Mouse (Mus musculus): ENCODE measurements at regions not wholly inside any gene's neighbourhood (a gene's known extent, or its start where the extent isn't known, plus 50 kb on each side); places are given as distances from the start of the nearest gene placed in this dataset.
"Not testable (repeated sequence)": the region's sequence is repeated elsewhere in the genome, so short reads cannot be mapped to it uniquely, and the experiment has no call there.

GRCm38 (mm10) chr14:86150329-86150866 is 990.6 kb downstream of the Diaph3 start:
- no peak overlapping the region for H3K9ac ChIP-seq
- H3K4me3 ChIP-seq: no peak overlapping the region
- no peaks in the 10 kb centered on the region for H3K9me3 ChIP-seq (replicated peaks)
- H3K4me2 ChIP-seq: no peak overlapping the region
- no peak overlapping the region for H3K27ac ChIP-seq
- no peak for ATAC-seq
- WGBS: 97% methylated on average over 3 of the region's 3 CpGs
- no peaks in the 10 kb centered on the region for H3K4me1 ChIP-seq
- no peaks in the 10 kb centered on the region for H3K36me3 ChIP-seq (ENCODE audit: poor library complexity, severe bottlenecking)
- H3K27me3 ChIP-seq: no peaks in the 10 kb centered on the region

- 36% methylated on average over 4 of the region's 4 CpGs for WGBS
Observed at GRCm38 (mm10) chr14:86115254-86116057, 1025.6 kb downstream of the Diaph3 start.

GRCm38 (mm10) chr14:86101497-86101896 is 1039.5 kb downstream of the Diaph3 start:
- Histone ChIP-seq H3K9me3 (replicated peaks) (no peaks in the 10 kb centered on the region), H3K4me2 (no peak overlapping the region), H3K27ac (no peak overlapping the region), H3K27me3 (no peaks in the 10 kb centered on the region), H3K36me3 (ENCODE audit: poor library complexity, severe bottlenecking) (no peaks in the 10 kb centered on the region), H3K4me1 (no peaks in the 10 kb centered on the region), H3K4me3 (no peak overlapping the region), H3K9ac (no peak overlapping the region)
- no peak for ATAC-seq
- WGBS: 89% methylated on average over 1 of the region's 1 CpGs

More at GRCm38 (mm10) chr14:86115254-86116057, 1025.6 kb downstream of the Diaph3 start:
- Histone ChIP-seq H3K4me3 (no peak overlapping the region), H3K27ac (no peak overlapping the region), H3K36me3 (ENCODE audit: poor library complexity, severe bottlenecking) (no peaks in the 10 kb centered on the region), H3K9me3 (replicated peaks) (no peaks in the 10 kb centered on the region), H3K4me2 (no peak overlapping the region), H3K27me3 (no peaks in the 10 kb centered on the region), H3K4me1 (no peaks in the 10 kb centered on the region), H3K9ac (no peak overlapping the region)
- no peak for ATAC-seq

GRCm38 (mm10) chr14:86070313-86071100 is 1070.5 kb downstream of the Diaph3 start:
- Histone ChIP-seq H3K27me3 (no peaks in the 10 kb centered on the region), H3K4me3 (no peak overlapping the region), H3K9ac (no peak overlapping the region), H3K36me3 (ENCODE audit: poor library complexity, severe bottlenecking) (no peaks in the 10 kb centered on the region), H3K9me3 (replicated peaks) (no peaks in the 10 kb centered on the region), H3K4me1 (no peaks in the 10 kb centered on the region), H3K4me2 (no peak overlapping the region), H3K27ac (no peak overlapping the region)
- no peak for ATAC-seq
- 72% methylated on average over 6 of the region's 6 CpGs for WGBS

GRCm38 (mm10) chr14:86069329-86069728 is 1071.7 kb downstream of the Diaph3 start:
- Histone ChIP-seq H3K27me3 (no peaks in the 10 kb centered on the region), H3K27ac (no peak overlapping the region), H3K9me3 (replicated peaks) (no peaks in the 10 kb centered on the region), H3K9ac (no peak overlapping the region), H3K4me1 (no peaks in the 10 kb centered on the region), H3K4me3 (no peak overlapping the region), H3K4me2 (no peak overlapping the region), H3K36me3 (ENCODE audit: poor library complexity, severe bottlenecking) (no peaks in the 10 kb centered on the region)
- 28% methylated on average over 1 of the region's 1 CpGs for WGBS
- ATAC-seq: no peak

- Histone ChIP-seq H3K4me2 (no peak overlapping the region), H3K36me3 (ENCODE audit: poor library complexity, severe bottlenecking) (no peaks in the 10 kb centered on the region), H3K4me1 (peaks cover 9% of the 10 kb centered on the region; the same call in 1 of the 2 replicates), H3K9me3 (replicated peaks) (no peaks in the 10 kb centered on the region), H3K4me3 (no peak overlapping the region), H3K9ac (no peak overlapping the region), H3K27me3 (no peaks in the 10 kb centered on the region), H3K27ac (no peak overlapping the region)
- no peak for ATAC-seq
- 96% methylated on average over 1 of the region's 1 CpGs for WGBS
Observed at GRCm38 (mm10) chr14:86067743-86068142, 1073.3 kb downstream of the Diaph3 start.

- no peak overlapping the region for H3K4me2 ChIP-seq
- H3K9me3 ChIP-seq (replicated peaks): no peaks in the 10 kb centered on the region
- no peak overlapping the region for H3K9ac ChIP-seq
- WGBS: 16% methylated on average over 3 of the region's 3 CpGs
- H3K36me3 ChIP-seq (ENCODE audit: poor library complexity, severe bottlenecking): no peaks in the 10 kb centered on the region
- no peaks in the 10 kb centered on the region for H3K27me3 ChIP-seq
- ATAC-seq: peak; percentile 48
- peaks cover 9% of the 10 kb centered on the region; the same call in 1 of the 2 replicates for H3K4me1 ChIP-seq
- H3K27ac ChIP-seq: no peak overlapping the region
- no peak overlapping the region for H3K4me3 ChIP-seq
Observed at GRCm38 (mm10) chr14:86063620-86063943, 1077.5 kb downstream of the Diaph3 start.

GRCm38 (mm10) chr14:86062885-86063619 is 1078.0 kb downstream of the Diaph3 start:
- Histone ChIP-seq H3K9ac (no peak overlapping the region), H3K4me1 (peaks cover 9% of the 10 kb centered on the region; the same call in 1 of the 2 replicates)
- 28% methylated on average over 11 of the region's 11 CpGs for WGBS

GRCm38 (mm10) chr14:86056991-86057390 is 1084.0 kb downstream of the Diaph3 start:
- Histone ChIP-seq H3K4me2 (no peak overlapping the region), H3K4me1 (no peaks in the 10 kb centered on the region), H3K4me3 (no peak overlapping the region), H3K9ac (no peak overlapping the region), H3K9me3 (replicated peaks) (no peaks in the 10 kb centered on the region), H3K27ac (no peak overlapping the region), H3K36me3 (ENCODE audit: poor library complexity, severe bottlenecking) (no peaks in the 10 kb centered on the region), H3K27me3 (no peaks in the 10 kb centered on the region)
- WGBS: 71% methylated on average over 4 of the region's 4 CpGs
- peak; percentile 58; the same call in 1 of the 2 replicates for ATAC-seq

More at GRCm38 (mm10) chr14:86062885-86063619, 1078.0 kb downstream of the Diaph3 start:
- Histone ChIP-seq H3K27ac (peak overlapping the region; percentile 7; the same call in 1 of the 2 replicates), H3K27me3 (no peaks in the 10 kb centered on the region), H3K36me3 (ENCODE audit: poor library complexity, severe bottlenecking) (no peaks in the 10 kb centered on the region), H3K4me3 (no peak overlapping the region), H3K4me2 (peak overlapping the region; percentile 32), H3K9me3 (replicated peaks) (no peaks in the 10 kb centered on the region)
- peak; percentile 86 for ATAC-seq

- Histone ChIP-seq H3K4me3 (no peak overlapping the region), H3K27ac (no peak overlapping the region), H3K4me2 (no peak overlapping the region), H3K27me3 (no peaks in the 10 kb centered on the region), H3K4me1 (no peaks in the 10 kb centered on the region), H3K9ac (no peak overlapping the region), H3K36me3 (ENCODE audit: poor library complexity, severe bottlenecking) (no peaks in the 10 kb centered on the region), H3K9me3 (replicated peaks) (no peaks in the 10 kb centered on the region)
- WGBS: 84% methylated on average over 1 of the region's 1 CpGs
- ATAC-seq: no peak
Observed at GRCm38 (mm10) chr14:86054668-86055067, 1086.4 kb downstream of the Diaph3 start.

- H3K9ac ChIP-seq: no peak overlapping the region
- no peak overlapping the region for H3K27ac ChIP-seq
- no peaks in the 10 kb centered on the region for H3K4me1 ChIP-seq
- H3K4me3 ChIP-seq: no peak overlapping the region
- no peaks in the 10 kb centered on the region for H3K9me3 ChIP-seq (replicated peaks)
- H3K27me3 ChIP-seq: no peaks in the 10 kb centered on the region
- no peaks in the 10 kb centered on the region for H3K36me3 ChIP-seq (ENCODE audit: poor library complexity, severe bottlenecking)
- H3K4me2 ChIP-seq: no peak overlapping the region
- ATAC-seq: no peak
Observed at GRCm38 (mm10) chr14:86029401-86029800, 1111.6 kb downstream of the Diaph3 start.

GRCm38 (mm10) chr14:86017611-86018010 is 1123.4 kb downstream of the Diaph3 start:
- not testable (repeated sequence) for H3K9me3 ChIP-seq (replicated peaks); H3K4me2 ChIP-seq; ATAC-seq; H3K4me1 ChIP-seq; H3K36me3 ChIP-seq (ENCODE audit: poor library complexity, severe bottlenecking); H3K27ac ChIP-seq; H3K4me3 ChIP-seq; H3K27me3 ChIP-seq; H3K9ac ChIP-seq
- WGBS: 86% methylated on average over 2 of the region's 2 CpGs
